Mouse (Mus musculus): Measurements from ENCODE around the gene Il21r. TPM values are rescaled to one million over a fixed set of nuclear protein-coding genes. Genes with fewer than 3 reads are reported as not detected.

Il21r gene
- polyA plus RNA-seq, 1 experiment from 2014 or later, result 0.37 TPM

GRCm38 (mm10) chr7:125577486-125578088, 25.6 kb upstream of the Il21r start:
- 89% methylated on average over 11 of the region's 11 CpGs for WGBS

GRCm38 (mm10) chr7:125578106-125578505, 25.1 kb upstream of the Il21r start:
- no peak overlapping the region; the same call in 1 of the 2 replicates for H3K9ac ChIP-seq (replicated peaks)
- WGBS, result 83% methylated on average over 3 of the region's 3 CpGs

More at GRCm38 (mm10) chr7:125577486-125578088, 25.6 kb upstream of the Il21r start:
- Histone ChIP-seq H3K27ac (replicated peaks) (no peak overlapping the region), H3K4me3 (no peak overlapping the region), H3K4me2 (replicated peaks) (no peak overlapping the region), H3K4me1 (peaks cover 5% of the 10 kb centered on the region), H3K9me3 (no peaks in the 10 kb centered on the region), H3K9ac (replicated peaks) (no peak overlapping the region; the same call in 1 of the 2 replicates), H3K27me3 (peaks cover 25% of the 10 kb centered on the region), H3K36me3 (no peaks in the 10 kb centered on the region)
- ATAC-seq (ENCODE audit: low FRiP score, low read depth), result no peak

GRCm38 (mm10) chr7:125579545-125580219, 23.5 kb upstream of the Il21r start:
- no peak overlapping the region for H3K4me2 ChIP-seq (replicated peaks)
- no peak for ATAC-seq (ENCODE audit: low FRiP score, low read depth)
- no peak overlapping the region for H3K9ac ChIP-seq (replicated peaks)
- no peaks in the 10 kb centered on the region for H3K36me3 ChIP-seq
- peaks cover 25% of the 10 kb centered on the region for H3K27me3 ChIP-seq
- no peaks in the 10 kb centered on the region for H3K9me3 ChIP-seq
- no peak overlapping the region for H3K27ac ChIP-seq (replicated peaks)
- 83% methylated on average over 9 of the region's 9 CpGs for WGBS
- H3K4me3 ChIP-seq, result no peak overlapping the region
- peaks cover 5% of the 10 kb centered on the region for H3K4me1 ChIP-seq

More at GRCm38 (mm10) chr7:125578106-125578505, 25.1 kb upstream of the Il21r start:
- H3K9me3 ChIP-seq, result no peaks in the 10 kb centered on the region
- peaks cover 5% of the 10 kb centered on the region for H3K4me1 ChIP-seq
- no peaks in the 10 kb centered on the region for H3K36me3 ChIP-seq
- H3K4me2 ChIP-seq (replicated peaks), result no peak overlapping the region
- H3K27me3 ChIP-seq, result peaks cover 25% of the 10 kb centered on the region
- ATAC-seq (ENCODE audit: low FRiP score, low read depth), result no peak
- no peak overlapping the region for H3K4me3 ChIP-seq
- no peak overlapping the region for H3K27ac ChIP-seq (replicated peaks)

- H3K9ac ChIP-seq (replicated peaks), result no peak overlapping the region
- no peak overlapping the region for H3K27ac ChIP-seq (replicated peaks)
- no peak for ATAC-seq (ENCODE audit: low FRiP score, low read depth)
- no peak overlapping the region for H3K4me2 ChIP-seq (replicated peaks)
- peaks cover 25% of the 10 kb centered on the region for H3K27me3 ChIP-seq
- H3K4me1 ChIP-seq, result peaks cover 5% of the 10 kb centered on the region
- no peaks in the 10 kb centered on the region for H3K36me3 ChIP-seq
- WGBS, result 90% methylated on average over 1 of the region's 1 CpGs
- no peaks in the 10 kb centered on the region for H3K9me3 ChIP-seq
- no peak overlapping the region for H3K4me3 ChIP-seq
Observed at GRCm38 (mm10) chr7:125580220-125580549, 23.0 kb upstream of the Il21r start.

GRCm38 (mm10) chr7:125580625-125581316, 22.5 kb upstream of the Il21r start:
- 5% methylated on average over 16 of the region's 16 CpGs for WGBS
- H3K27ac ChIP-seq (replicated peaks), result no peak overlapping the region

GRCm38 (mm10) chr7:125581317-125581672, 21.9 kb upstream of the Il21r start:
- peak; percentile 84 for ATAC-seq (ENCODE audit: low FRiP score, low read depth)
- peaks cover 25% of the 10 kb centered on the region for H3K27me3 ChIP-seq
- 0 out of 2 replicates have a peak, but pooled peaks cover under 1% of the 10 kb centered on the region for H3K9me3 ChIP-seq
- WGBS, result 3% methylated on average over 21 of the region's 21 CpGs
- H3K36me3 ChIP-seq, result no peaks in the 10 kb centered on the region
- H3K4me3 ChIP-seq, result peak overlapping the region; percentile 41
- no peak overlapping the region for H3K27ac ChIP-seq (replicated peaks)
- H3K9ac ChIP-seq (replicated peaks), result peak overlapping the region; percentile 35; the same call in 1 of the 2 replicates
- H3K4me2 ChIP-seq (replicated peaks), result peak overlapping the region; percentile 88
- peaks cover 5% of the 10 kb centered on the region for H3K4me1 ChIP-seq

More at GRCm38 (mm10) chr7:125580625-125581316, 22.5 kb upstream of the Il21r start:
- Histone ChIP-seq H3K27me3 (peaks cover 25% of the 10 kb centered on the region), H3K36me3 (no peaks in the 10 kb centered on the region), H3K4me3 (peak overlapping the region; percentile 41), H3K4me2 (replicated peaks) (peak overlapping the region; percentile 88), H3K9me3 (no peaks in the 10 kb centered on the region), H3K4me1 (peaks cover 5% of the 10 kb centered on the region), H3K9ac (replicated peaks) (peak overlapping the region; percentile 35; the same call in 1 of the 2 replicates)
- peak; percentile 9; the same call in 1 of the 2 replicates for ATAC-seq (ENCODE audit: low FRiP score, low read depth)

GRCm38 (mm10) chr7:125583325-125584004, 19.8 kb upstream of the Il21r start:
- Histone ChIP-seq H3K4me3 (no peak overlapping the region), H3K9me3 (0 out of 2 replicates have a peak, but pooled peaks cover 4% of the 10 kb centered on the region), H3K36me3 (no peaks in the 10 kb centered on the region), H3K27me3 (peaks cover 24% of the 10 kb centered on the region), H3K9ac (replicated peaks) (no peak overlapping the region), H3K4me1 (peaks cover 5% of the 10 kb centered on the region), H3K4me2 (replicated peaks) (no peak overlapping the region), H3K27ac (replicated peaks) (no peak overlapping the region)
- ATAC-seq (ENCODE audit: low FRiP score, low read depth), result no peak
- WGBS, result 72% methylated on average over 6 of the region's 6 CpGs

- H3K4me2 ChIP-seq (replicated peaks), result no peak overlapping the region
- peaks cover 5% of the 10 kb centered on the region for H3K4me1 ChIP-seq
- H3K9ac ChIP-seq (replicated peaks), result no peak overlapping the region
- no peak for ATAC-seq (ENCODE audit: low FRiP score, low read depth)
- no peaks in the 10 kb centered on the region for H3K36me3 ChIP-seq
- 0 out of 2 replicates have a peak, but pooled peaks cover 4% of the 10 kb centered on the region for H3K9me3 ChIP-seq
- H3K27ac ChIP-seq (replicated peaks), result no peak overlapping the region
- 79% methylated on average over 5 of the region's 5 CpGs for WGBS
- H3K4me3 ChIP-seq, result no peak overlapping the region
- H3K27me3 ChIP-seq, result peaks cover 18% of the 10 kb centered on the region
Observed at GRCm38 (mm10) chr7:125584005-125584369, 19.2 kb upstream of the Il21r start.

GRCm38 (mm10) chr7:125586355-125586754, 16.9 kb upstream of the Il21r start:
- Histone ChIP-seq H3K27ac (replicated peaks) (no peak overlapping the region), H3K9me3 (0 out of 2 replicates have a peak, but pooled peaks cover 4% of the 10 kb centered on the region), H3K9ac (replicated peaks) (no peak overlapping the region), H3K4me2 (replicated peaks) (no peak overlapping the region), H3K27me3 (peaks cover 7% of the 10 kb centered on the region; the same call in 1 of the 2 replicates), H3K4me1 (no peaks in the 10 kb centered on the region), H3K36me3 (no peaks in the 10 kb centered on the region), H3K4me3 (no peak overlapping the region)
- ATAC-seq (ENCODE audit: low FRiP score, low read depth), result no peak
- 98% methylated on average over 23 of the region's 23 CpGs for WGBS

GRCm38 (mm10) chr7:125588721-125589120, 14.5 kb upstream of the Il21r start:
- no peak overlapping the region for H3K9ac ChIP-seq (replicated peaks)
- H3K27me3 ChIP-seq, result no peaks in the 10 kb centered on the region
- H3K4me3 ChIP-seq, result no peak overlapping the region
- no peak overlapping the region for H3K4me2 ChIP-seq (replicated peaks)
- H3K4me1 ChIP-seq, result no peaks in the 10 kb centered on the region
- no peak for ATAC-seq (ENCODE audit: low FRiP score, low read depth)
- H3K36me3 ChIP-seq, result no peaks in the 10 kb centered on the region
- no peak overlapping the region for H3K27ac ChIP-seq (replicated peaks)
- 0 out of 2 replicates have a peak, but pooled peaks cover 4% of the 10 kb centered on the region for H3K9me3 ChIP-seq
- WGBS, result 81% methylated on average over 4 of the region's 4 CpGs

GRCm38 (mm10) chr7:125589896-125590295, 13.3 kb upstream of the Il21r start:
- Histone ChIP-seq H3K27me3 (no peaks in the 10 kb centered on the region), H3K36me3 (no peaks in the 10 kb centered on the region), H3K4me2 (replicated peaks) (no peak overlapping the region), H3K9ac (replicated peaks) (no peak overlapping the region), H3K4me1 (no peaks in the 10 kb centered on the region), H3K4me3 (no peak overlapping the region), H3K9me3 (0 out of 2 replicates have a peak, but pooled peaks cover 4% of the 10 kb centered on the region), H3K27ac (replicated peaks) (no peak overlapping the region)
- 91% methylated on average over 7 of the region's 7 CpGs for WGBS
- no peak for ATAC-seq (ENCODE audit: low FRiP score, low read depth)

Data from midbrain, embryonic 12.5 days (tissue).